Mouse (Mus musculus): Measurements from ENCODE around the gene Tbc1d10a. TPM values are rescaled to one million over a fixed set of nuclear protein-coding genes. Genes with fewer than 3 reads are reported as not detected.
"Not testable (repeated sequence)": the region's sequence is repeated elsewhere in the genome, so short reads cannot be mapped to it uniquely, and the experiment has no call there.

Gene Tbc1d10a
- polyA plus RNA-seq, 1 experiment: 17.8 TPM

DNA sequence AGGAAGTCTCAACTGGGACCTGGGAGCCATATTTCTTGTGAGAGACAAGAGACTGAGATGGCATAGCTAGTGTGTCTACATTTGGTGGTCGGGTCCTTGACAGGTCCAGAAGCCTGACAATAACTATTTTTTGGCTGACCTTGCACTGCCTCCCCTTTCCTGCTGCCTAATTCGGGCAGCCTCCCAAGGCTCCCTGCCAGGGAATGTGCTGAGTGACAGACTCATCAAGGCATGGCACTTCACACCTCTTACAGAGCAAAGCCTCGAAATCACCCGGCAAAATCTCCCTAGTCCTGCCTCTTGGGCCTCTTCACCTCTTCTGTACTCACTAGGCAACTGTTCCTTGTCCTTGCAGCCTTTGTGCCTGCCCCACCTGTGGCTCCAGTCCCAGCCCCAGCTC lies 8.9 kb upstream of the Tbc1d10a start:
- TF ChIP-seq POLR2A (IDR thresholded peaks at IDR 0.05; ENCODE audit: borderline replicate concordance, low read depth, low read length) (no peak), CTCF (IDR thresholded peaks at IDR 0.05; ENCODE audit: low read depth, low read length) (no peak)
- no peaks in the 10 kb centered on the region for H3K4me1 ChIP-seq (ENCODE audit: control insufficient read depth, insufficient read depth, low read length)
- H3K4me3 ChIP-seq (ENCODE audit: insufficient read depth, low read length): no peak overlapping the region
- no peak overlapping the region for H3K27ac ChIP-seq (ENCODE audit: insufficient read depth, low read depth, low read length)

GRCm38 (mm10) chr11:4182061-4182460 lies 4.5 kb upstream of the Tbc1d10a start:
- TF ChIP-seq CTCF (IDR thresholded peaks at IDR 0.05; ENCODE audit: low read depth, low read length): no peak
- TF ChIP-seq POLR2A (IDR thresholded peaks at IDR 0.05; ENCODE audit: borderline replicate concordance, low read depth, low read length): no peak
- Histone ChIP-seq H3K4me3 (ENCODE audit: insufficient read depth, low read length) (no peak overlapping the region), H3K27ac (ENCODE audit: insufficient read depth, low read depth, low read length) (no peak overlapping the region), H3K4me1 (ENCODE audit: control insufficient read depth, insufficient read depth, low read length) (peaks cover 2% of the 10 kb centered on the region; the same call in 1 of the 2 replicates)

- Histone ChIP-seq H3K4me3 (ENCODE audit: insufficient read depth, low read length) (no peak overlapping the region), H3K4me1 (ENCODE audit: control insufficient read depth, insufficient read depth, low read length) (peaks cover 16% of the 10 kb centered on the region), H3K27ac (ENCODE audit: insufficient read depth, low read depth, low read length) (no peak overlapping the region)
- TF ChIP-seq CTCF (IDR thresholded peaks at IDR 0.05; ENCODE audit: low read depth, low read length): no peak
These were observed 3.1 kb upstream of the Tbc1d10a start for GRCm38 (mm10) chr11:4183511-4183910.

DNA sequence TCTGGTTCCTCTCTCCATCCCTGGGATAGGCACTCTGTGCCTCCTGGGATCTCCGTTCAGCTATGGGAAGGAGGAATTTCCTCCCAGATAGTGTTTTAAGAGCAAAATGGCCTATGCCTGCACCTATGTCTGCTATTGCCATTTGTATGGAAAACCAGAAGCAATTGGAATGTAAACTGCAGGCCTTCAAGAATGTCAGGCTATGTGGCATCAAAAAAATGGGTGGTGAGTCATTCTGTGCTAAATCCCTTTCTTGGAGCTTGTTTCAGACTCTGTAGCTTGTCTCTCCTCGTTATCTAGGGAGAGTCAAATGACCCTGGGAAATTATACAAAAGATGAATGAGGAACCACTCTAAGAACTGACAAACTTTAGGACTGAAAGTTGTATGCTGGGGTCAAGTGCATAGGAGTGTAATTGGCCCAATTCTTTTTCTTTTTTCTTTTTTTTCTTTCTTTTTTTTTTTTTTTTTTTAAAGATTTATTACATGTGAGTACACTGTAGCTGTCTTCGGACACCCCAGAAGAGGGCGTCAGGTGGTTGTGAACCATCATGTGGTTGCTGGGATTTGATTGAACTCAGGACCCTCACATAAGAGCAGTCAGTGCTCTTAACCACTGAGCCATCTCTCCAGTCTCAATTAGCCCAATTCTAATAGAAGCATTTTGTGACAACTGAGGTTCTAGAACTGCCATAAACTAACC lies 2.2 kb upstream of the Tbc1d10a start:
- Histone ChIP-seq H3K27ac (ENCODE audit: insufficient read depth, low read depth, low read length) (no peak overlapping the region), H3K4me1 (ENCODE audit: control insufficient read depth, insufficient read depth, low read length) (peaks cover 24% of the 10 kb centered on the region), H3K4me3 (ENCODE audit: insufficient read depth, low read length) (no peak overlapping the region)
- TF ChIP-seq POLR2A (IDR thresholded peaks at IDR 0.05; ENCODE audit: borderline replicate concordance, low read depth, low read length): no peak
- no peak for TF ChIP-seq CTCF (IDR thresholded peaks at IDR 0.05; ENCODE audit: low read depth, low read length)

GRCm38 (mm10) chr11:4185480-4185879 lies 1.1 kb upstream of the Tbc1d10a start:
- peaks cover 31% of the 10 kb centered on the region for H3K4me1 ChIP-seq (ENCODE audit: control insufficient read depth, insufficient read depth, low read length)
- not testable (repeated sequence) for H3K27ac ChIP-seq (ENCODE audit: insufficient read depth, low read depth, low read length); H3K4me3 ChIP-seq (ENCODE audit: insufficient read depth, low read length)

GRCm38 (mm10) chr11:4187318-4187700 lies 720 bp downstream of the Tbc1d10a start:
- Histone ChIP-seq H3K27ac (ENCODE audit: insufficient read depth, low read depth, low read length) (no peak overlapping the region), H3K4me3 (ENCODE audit: insufficient read depth, low read length) (peak overlapping the region; percentile 97), H3K4me1 (ENCODE audit: control insufficient read depth, insufficient read depth, low read length) (peaks cover 48% of the 10 kb centered on the region)
- TF ChIP-seq CTCF (IDR thresholded peaks at IDR 0.05; ENCODE audit: low read depth, low read length) (no peak), POLR2A (IDR thresholded peaks at IDR 0.05; ENCODE audit: borderline replicate concordance, low read depth, low read length) (no peak)

DNA sequence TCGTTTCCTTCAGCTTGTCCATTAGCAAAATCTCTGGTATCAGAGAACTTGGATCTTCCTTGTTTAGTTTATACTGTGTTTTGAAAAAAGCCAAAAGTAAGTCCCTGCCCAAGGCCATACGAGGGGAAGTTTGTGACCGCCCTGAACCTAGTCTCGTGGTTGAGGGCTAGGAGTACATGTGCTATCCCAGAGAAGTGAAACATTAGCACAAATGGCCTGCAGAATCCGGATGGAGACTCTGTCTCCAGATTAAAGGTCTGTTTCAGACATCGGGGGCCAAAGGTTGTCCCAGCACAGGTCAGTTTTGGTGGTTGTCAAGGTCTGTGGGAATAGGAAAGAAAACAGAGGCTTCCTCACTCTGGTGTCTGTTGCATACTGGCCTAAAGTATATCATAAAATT lies 2.6 kb downstream of the Tbc1d10a start:
- H3K4me3 ChIP-seq (ENCODE audit: insufficient read depth, low read length): no peak overlapping the region
- TF ChIP-seq POLR2A (IDR thresholded peaks at IDR 0.05; ENCODE audit: borderline replicate concordance, low read depth, low read length) (no peak), CTCF (IDR thresholded peaks at IDR 0.05; ENCODE audit: low read depth, low read length) (no peak)
- no peak overlapping the region for H3K27ac ChIP-seq (ENCODE audit: insufficient read depth, low read depth, low read length)
- H3K4me1 ChIP-seq (ENCODE audit: control insufficient read depth, insufficient read depth, low read length): peaks cover 56% of the 10 kb centered on the region

DNA sequence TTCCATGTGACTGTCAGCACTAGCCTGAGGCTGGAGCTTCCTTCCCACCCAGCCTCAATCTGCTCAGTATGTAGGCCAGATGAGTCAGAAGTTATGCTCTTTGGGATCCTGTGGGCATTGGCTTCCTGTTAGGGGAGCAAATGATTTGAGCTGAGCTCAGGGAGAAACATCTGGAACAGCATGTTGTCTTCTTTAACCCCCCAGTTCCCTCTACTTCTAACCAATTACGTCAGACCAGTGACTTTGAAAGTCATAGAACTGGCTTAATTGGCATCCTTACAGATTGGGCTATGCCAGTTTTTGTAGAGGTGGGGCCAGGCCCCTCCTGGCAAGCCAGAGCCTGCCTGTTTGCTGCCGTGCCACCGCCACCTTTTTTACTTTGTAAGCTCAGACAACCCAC lies 4.1 kb downstream of the Tbc1d10a start:
- no peak for TF ChIP-seq CTCF (IDR thresholded peaks at IDR 0.05; ENCODE audit: low read depth, low read length)
- no peak for TF ChIP-seq POLR2A (IDR thresholded peaks at IDR 0.05; ENCODE audit: borderline replicate concordance, low read depth, low read length)
- peaks cover 68% of the 10 kb centered on the region for H3K4me1 ChIP-seq (ENCODE audit: control insufficient read depth, insufficient read depth, low read length)
- H3K27ac ChIP-seq (ENCODE audit: insufficient read depth, low read depth, low read length): peak overlapping the region; percentile 63
- no peak overlapping the region for H3K4me3 ChIP-seq (ENCODE audit: insufficient read depth, low read length)

DNA sequence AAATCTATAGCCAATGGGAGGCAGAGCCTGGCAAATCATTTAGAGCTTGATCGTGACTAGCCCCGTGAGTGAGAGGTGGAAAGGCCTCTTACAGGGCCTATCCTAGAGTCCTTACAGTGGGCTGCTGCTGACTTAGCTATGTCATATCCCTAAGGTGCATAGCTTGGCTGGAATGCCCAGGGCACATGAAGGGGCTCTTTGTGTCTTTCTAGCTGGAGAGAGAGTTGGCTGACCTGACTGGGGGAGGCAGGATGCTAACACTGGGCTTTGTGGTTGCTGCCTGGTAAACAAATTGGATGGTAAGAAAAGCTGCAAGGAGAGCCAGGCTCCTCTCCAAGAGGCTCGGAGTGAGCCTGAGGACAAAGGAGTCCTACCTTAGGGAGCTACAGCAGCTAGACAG lies 6.2 kb downstream of the Tbc1d10a start:
- no peak overlapping the region for H3K4me3 ChIP-seq (ENCODE audit: insufficient read depth, low read length)
- no peak overlapping the region for H3K27ac ChIP-seq (ENCODE audit: insufficient read depth, low read depth, low read length)
- H3K4me1 ChIP-seq (ENCODE audit: control insufficient read depth, insufficient read depth, low read length): peaks cover 82% of the 10 kb centered on the region
- no peak for TF ChIP-seq POLR2A (IDR thresholded peaks at IDR 0.05; ENCODE audit: borderline replicate concordance, low read depth, low read length)
- no peak for TF ChIP-seq CTCF (IDR thresholded peaks at IDR 0.05; ENCODE audit: low read depth, low read length)

DNA sequence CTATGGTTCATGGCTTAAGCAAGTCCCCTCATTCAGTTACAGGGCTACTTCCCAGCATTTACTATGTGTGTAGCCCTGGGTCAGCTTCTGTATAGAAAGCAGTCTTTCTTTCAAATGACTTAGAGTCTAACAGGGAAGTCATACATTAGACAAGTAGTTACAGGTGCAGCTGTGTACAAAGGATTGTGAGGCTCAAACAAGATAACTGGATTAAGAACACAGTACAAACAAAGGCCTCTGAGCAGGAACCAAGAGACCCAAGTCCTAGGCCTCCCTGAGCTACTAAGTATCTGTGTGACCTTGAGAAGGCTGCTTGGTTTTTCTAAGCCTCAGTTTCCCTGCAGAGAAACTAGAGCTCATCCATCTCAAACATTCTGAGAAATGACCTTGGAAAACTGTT lies 6.8 kb downstream of the Tbc1d10a start:
- Histone ChIP-seq H3K27ac (ENCODE audit: insufficient read depth, low read depth, low read length) (no peak overlapping the region), H3K4me1 (ENCODE audit: control insufficient read depth, insufficient read depth, low read length) (peaks cover 78% of the 10 kb centered on the region), H3K4me3 (ENCODE audit: insufficient read depth, low read length) (no peak overlapping the region)
- TF ChIP-seq POLR2A (IDR thresholded peaks at IDR 0.05; ENCODE audit: borderline replicate concordance, low read depth, low read length) (no peak), CTCF (IDR thresholded peaks at IDR 0.05; ENCODE audit: low read depth, low read length) (no peak)

- peak overlapping the region; percentile 65 for H3K27ac ChIP-seq (ENCODE audit: insufficient read depth, low read depth, low read length)
- TF ChIP-seq POLR2A (IDR thresholded peaks at IDR 0.05; ENCODE audit: borderline replicate concordance, low read depth, low read length) (no peak), CTCF (IDR thresholded peaks at IDR 0.05; ENCODE audit: low read depth, low read length) (no peak)
- no peak overlapping the region for H3K4me3 ChIP-seq (ENCODE audit: insufficient read depth, low read length)
- H3K4me1 ChIP-seq (ENCODE audit: control insufficient read depth, insufficient read depth, low read length): peaks cover 60% of the 10 kb centered on the region
These were observed 9.0 kb downstream of the Tbc1d10a start for GRCm38 (mm10) chr11:4195597-4196031.

All from bone marrow macrophage, adult 2 months (primary cell).